Mouse (Mus musculus): ENCODE measurements around the gene Gcgr. TPM values are rescaled to one million over a fixed set of nuclear protein-coding genes. Genes with fewer than 3 reads are reported as not detected.
A peak's percentile ranks its signal among the peaks of the same experiment; 100 is the strongest.

The Gcgr gene
- polyA plus RNA-seq, 1 experiment from 2014 or later = 0.17 TPM

- Histone ChIP-seq H3K36me3 (replicated peaks) (peaks cover 62% of the 10 kb centered on the region), H3K27ac (no peak overlapping the region), H3K9ac (no peak overlapping the region), H3K9me3 (no peaks in the 10 kb centered on the region), H3K27me3 (replicated peaks) (no peaks in the 10 kb centered on the region), H3K4me2 (no peak overlapping the region), H3K4me3 (no peak overlapping the region), H3K4me1 (no peaks in the 10 kb centered on the region)
- WGBS = 95% methylated on average over 13 of the region's 13 CpGs
- no peak for ATAC-seq (replicated peaks)
These were observed 30.6 kb downstream of the Gcgr start for GRCm38 (mm10) chr11:120560952-120561728.

- ATAC-seq (replicated peaks) = no peak
- Histone ChIP-seq H3K36me3 (replicated peaks) (peaks cover 75% of the 10 kb centered on the region), H3K4me2 (no peak overlapping the region), H3K4me3 (no peak overlapping the region), H3K27me3 (replicated peaks) (no peaks in the 10 kb centered on the region), H3K4me1 (no peaks in the 10 kb centered on the region), H3K9me3 (no peaks in the 10 kb centered on the region), H3K27ac (no peak overlapping the region), H3K9ac (no peak overlapping the region)
- 96% methylated on average over 13 of the region's 13 CpGs for WGBS
These were observed 32.5 kb downstream of the Gcgr start for GRCm38 (mm10) chr11:120562949-120563348.

GRCm38 (mm10) chr11:120565114-120565513, 34.6 kb downstream of the Gcgr start:
- ATAC-seq (replicated peaks) = no peak
- 89% methylated on average over 9 of the region's 9 CpGs for WGBS
- no peaks in the 10 kb centered on the region for H3K4me1 ChIP-seq

GRCm38 (mm10) chr11:120568324-120568723, 37.8 kb downstream of the Gcgr start:
- Histone ChIP-seq H3K36me3 (replicated peaks) (peaks cover 51% of the 10 kb centered on the region), H3K27ac (no peak overlapping the region), H3K9ac (0 out of 2 replicates have a peak overlapping the region, but pooled peaks have one; percentile 0), H3K9me3 (no peaks in the 10 kb centered on the region), H3K4me2 (no peak overlapping the region), H3K4me1 (peaks cover 14% of the 10 kb centered on the region), H3K27me3 (replicated peaks) (no peaks in the 10 kb centered on the region), H3K4me3 (no peak overlapping the region)
- ATAC-seq (replicated peaks) = no peak
- 93% methylated on average over 6 of the region's 6 CpGs for WGBS

More at GRCm38 (mm10) chr11:120565114-120565513, 34.6 kb downstream of the Gcgr start:
- Histone ChIP-seq H3K36me3 (replicated peaks) (peaks cover 73% of the 10 kb centered on the region), H3K27ac (no peak overlapping the region), H3K4me3 (no peak overlapping the region), H3K9me3 (no peaks in the 10 kb centered on the region), H3K4me2 (no peak overlapping the region), H3K27me3 (replicated peaks) (no peaks in the 10 kb centered on the region), H3K9ac (no peak overlapping the region)

- H3K36me3 ChIP-seq (replicated peaks) = peaks cover 33% of the 10 kb centered on the region
- no peaks in the 10 kb centered on the region for H3K9me3 ChIP-seq
- no peak overlapping the region for H3K27ac ChIP-seq
- peak overlapping the region; percentile 76 for H3K4me2 ChIP-seq
- H3K4me1 ChIP-seq = peaks cover 23% of the 10 kb centered on the region
- no peak for ATAC-seq (replicated peaks)
- H3K27me3 ChIP-seq (replicated peaks) = no peaks in the 10 kb centered on the region
- peak overlapping the region; percentile 80; the same call in 1 of the 2 replicates for H3K4me3 ChIP-seq
- H3K9ac ChIP-seq = no peak overlapping the region; the same call in 1 of the 2 replicates
- 86% methylated on average over 3 of the region's 3 CpGs for WGBS
These were observed 40.6 kb downstream of the Gcgr start for GRCm38 (mm10) chr11:120571122-120571521.

GRCm38 (mm10) chr11:120571754-120572416, 41.4 kb downstream of the Gcgr start:
- no peaks in the 10 kb centered on the region for H3K9me3 ChIP-seq
- peak overlapping the region; percentile 69 for H3K9ac ChIP-seq
- H3K27me3 ChIP-seq (replicated peaks) = no peaks in the 10 kb centered on the region
- peak overlapping the region; percentile 93 for H3K27ac ChIP-seq
- H3K4me1 ChIP-seq = peaks cover 23% of the 10 kb centered on the region
- ATAC-seq (replicated peaks) = no peak
- peaks cover 28% of the 10 kb centered on the region for H3K36me3 ChIP-seq (replicated peaks)
- 15% methylated on average over 11 of the region's 11 CpGs for WGBS
- peak overlapping the region; percentile 80 for H3K4me3 ChIP-seq
- peak overlapping the region; percentile 76 for H3K4me2 ChIP-seq

GRCm38 (mm10) chr11:120572417-120572751, 41.9 kb downstream of the Gcgr start:
- no peaks in the 10 kb centered on the region for H3K27me3 ChIP-seq (replicated peaks)
- peak; percentile 34; the same call in 1 of the 2 replicates for ATAC-seq (replicated peaks)

GRCm38 (mm10) chr11:120572752-120573584, 42.5 kb downstream of the Gcgr start, which contains the start of gene P4hb:
P4hb (minus strand) TSS chr11:120573253.
- Histone ChIP-seq H3K4me1 (peaks cover 23% of the 10 kb centered on the region), H3K4me3 (peak within 1 kb of the TSS; percentile 80), H3K9ac (peak within 1 kb of the TSS; percentile 89), H3K27ac (peak within 1 kb of the TSS; percentile 93), H3K4me2 (peak within 1 kb of the TSS; percentile 90), H3K36me3 (replicated peaks) (peaks cover 22% of the 10 kb centered on the region), H3K27me3 (replicated peaks) (no peaks in the 10 kb centered on the region), H3K9me3 (no peaks in the 10 kb centered on the region)
- peak; percentile 98 for ATAC-seq (replicated peaks)
- WGBS = under 1% methylated on average over 94 of the region's 94 CpGs

More at GRCm38 (mm10) chr11:120572417-120572751, 41.9 kb downstream of the Gcgr start:
- Histone ChIP-seq H3K4me3 (peak overlapping the region; percentile 80), H3K27ac (peak overlapping the region; percentile 93), H3K9ac (peak overlapping the region; percentile 69), H3K4me1 (peaks cover 23% of the 10 kb centered on the region), H3K9me3 (no peaks in the 10 kb centered on the region), H3K36me3 (replicated peaks) (peaks cover 23% of the 10 kb centered on the region), H3K4me2 (peak overlapping the region; percentile 76)
- WGBS = under 1% methylated on average over 24 of the region's 24 CpGs

- ATAC-seq (replicated peaks) = no peak
- Histone ChIP-seq H3K4me3 (peak overlapping the region; percentile 80), H3K9me3 (no peaks in the 10 kb centered on the region), H3K4me1 (peaks cover 23% of the 10 kb centered on the region), H3K9ac (peak overlapping the region; percentile 89), H3K27ac (peak overlapping the region; percentile 93), H3K36me3 (replicated peaks) (peaks cover 25% of the 10 kb centered on the region), H3K27me3 (replicated peaks) (no peaks in the 10 kb centered on the region), H3K4me2 (peak overlapping the region; percentile 90)
- WGBS = under 1% methylated on average over 23 of the region's 23 CpGs
These were observed 43.2 kb downstream of the Gcgr start for GRCm38 (mm10) chr11:120573585-120574277.

- H3K27me3 ChIP-seq (replicated peaks) = no peaks in the 10 kb centered on the region
- 50% methylated on average over 5 of the region's 5 CpGs for WGBS
- peak overlapping the region; percentile 80 for H3K4me3 ChIP-seq
- no peaks in the 10 kb centered on the region for H3K9me3 ChIP-seq
- H3K27ac ChIP-seq = no peak overlapping the region
- no peak for ATAC-seq (replicated peaks)
- peak overlapping the region; percentile 90 for H3K4me2 ChIP-seq
- H3K36me3 ChIP-seq (replicated peaks) = peaks cover 30% of the 10 kb centered on the region
- H3K9ac ChIP-seq = peak overlapping the region; percentile 89; the same call in 1 of the 2 replicates
- H3K4me1 ChIP-seq = peaks cover 28% of the 10 kb centered on the region
These were observed 43.7 kb downstream of the Gcgr start for GRCm38 (mm10) chr11:120574278-120574600.

GRCm38 (mm10) chr11:120575046-120575445, 44.5 kb downstream of the Gcgr start:
- Histone ChIP-seq H3K4me1 (peaks cover 36% of the 10 kb centered on the region), H3K27ac (no peak overlapping the region), H3K9ac (no peak overlapping the region), H3K9me3 (no peaks in the 10 kb centered on the region), H3K27me3 (replicated peaks) (no peaks in the 10 kb centered on the region), H3K4me2 (no peak overlapping the region), H3K4me3 (no peak overlapping the region), H3K36me3 (replicated peaks) (peaks cover 29% of the 10 kb centered on the region)
- ATAC-seq (replicated peaks) = no peak
- WGBS = 84% methylated on average over 2 of the region's 2 CpGs
